Mouse (Mus musculus): ENCODE data around the gene Timm50.
A peak's percentile ranks its signal among the peaks of the same experiment; 100 is the strongest.

Gene Timm50

GRCm38 (mm10) chr7:28326457-28326856, 14.6 kb upstream of the Timm50 start:
- no peak for DNase-seq (ENCODE audit: low spot score)

- DNase-seq (ENCODE audit: low spot score), result no peak
Observed at GRCm38 (mm10) chr7:28325293-28325692, 13.4 kb upstream of the Timm50 start.

DNA sequence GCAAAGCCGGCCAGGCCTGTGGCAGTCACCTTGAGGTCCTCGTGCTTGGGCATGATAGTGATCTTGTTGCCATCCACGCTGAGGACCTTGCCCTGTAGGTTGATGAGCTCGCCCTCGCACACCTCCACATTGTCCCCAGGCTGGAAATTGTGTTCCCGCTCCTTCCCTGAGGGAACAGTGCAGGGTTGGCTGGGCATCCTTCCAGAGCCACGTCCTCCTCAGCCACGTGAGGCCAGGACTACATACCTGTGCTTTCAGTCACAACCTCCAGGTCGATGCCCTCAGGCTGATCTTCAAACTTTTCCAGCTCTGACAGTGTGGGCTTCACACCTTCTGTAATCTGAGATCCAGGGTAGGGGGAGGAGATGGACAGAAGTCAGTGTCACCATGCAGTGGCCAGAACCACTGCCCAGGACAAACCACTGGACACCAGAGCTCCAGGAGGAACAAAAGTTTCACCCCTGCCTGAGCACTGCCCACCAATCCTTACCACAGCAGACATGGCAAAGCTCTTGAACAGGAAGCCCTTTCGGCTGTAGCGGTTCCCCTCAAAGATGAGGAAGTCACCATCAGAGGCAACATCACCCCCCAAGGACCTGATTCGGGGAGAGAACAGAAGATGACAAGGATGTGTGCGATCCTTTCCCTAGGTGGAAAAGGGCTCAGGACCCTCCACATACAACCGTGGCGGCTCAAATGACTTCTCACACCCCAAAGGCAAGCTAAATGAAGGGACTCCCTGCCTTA, 10.3 kb upstream of the Timm50 start:
- DNase-seq (ENCODE audit: low spot score), result no peak

- no peak for DNase-seq (ENCODE audit: low spot score)
Observed at GRCm38 (mm10) chr7:28318714-28319113, 6.8 kb upstream of the Timm50 start.

- no peak for DNase-seq (ENCODE audit: low spot score)
Observed at GRCm38 (mm10) chr7:28318036-28318435, 6.2 kb upstream of the Timm50 start.

GRCm38 (mm10) chr7:28311151-28311925, 534 bp downstream of the Timm50 start:
- no peak for DNase-seq (ENCODE audit: low spot score)

- no peak for DNase-seq (ENCODE audit: low spot score)
Observed at GRCm38 (mm10) chr7:28309737-28310136, 2.1 kb downstream of the Timm50 start.

- no peak for DNase-seq (ENCODE audit: low spot score)
Observed at GRCm38 (mm10) chr7:28306216-28306615, 5.7 kb downstream of the Timm50 start.

DNA sequence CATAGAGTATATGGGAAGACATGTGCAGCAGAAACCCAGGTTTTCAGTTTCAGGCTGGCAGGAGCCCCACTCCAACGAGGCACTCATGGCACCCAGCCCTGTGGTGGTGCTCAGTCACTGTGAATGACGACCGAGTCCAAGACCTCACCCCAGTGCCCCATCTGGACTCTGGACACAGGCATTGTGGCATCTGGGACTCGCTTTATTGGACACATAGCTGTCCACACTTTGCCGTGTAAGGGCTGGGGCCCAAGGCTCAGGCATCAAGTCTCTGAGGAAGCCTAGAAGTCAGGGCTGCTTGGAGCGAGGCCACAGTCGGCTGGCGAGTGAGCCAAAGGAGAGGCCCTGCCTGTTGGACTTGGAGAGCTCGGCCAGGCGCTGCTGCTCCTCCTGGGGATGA, 6.2 kb downstream of the Timm50 start:
- DNase-seq (ENCODE audit: low spot score), result no peak

DNA sequence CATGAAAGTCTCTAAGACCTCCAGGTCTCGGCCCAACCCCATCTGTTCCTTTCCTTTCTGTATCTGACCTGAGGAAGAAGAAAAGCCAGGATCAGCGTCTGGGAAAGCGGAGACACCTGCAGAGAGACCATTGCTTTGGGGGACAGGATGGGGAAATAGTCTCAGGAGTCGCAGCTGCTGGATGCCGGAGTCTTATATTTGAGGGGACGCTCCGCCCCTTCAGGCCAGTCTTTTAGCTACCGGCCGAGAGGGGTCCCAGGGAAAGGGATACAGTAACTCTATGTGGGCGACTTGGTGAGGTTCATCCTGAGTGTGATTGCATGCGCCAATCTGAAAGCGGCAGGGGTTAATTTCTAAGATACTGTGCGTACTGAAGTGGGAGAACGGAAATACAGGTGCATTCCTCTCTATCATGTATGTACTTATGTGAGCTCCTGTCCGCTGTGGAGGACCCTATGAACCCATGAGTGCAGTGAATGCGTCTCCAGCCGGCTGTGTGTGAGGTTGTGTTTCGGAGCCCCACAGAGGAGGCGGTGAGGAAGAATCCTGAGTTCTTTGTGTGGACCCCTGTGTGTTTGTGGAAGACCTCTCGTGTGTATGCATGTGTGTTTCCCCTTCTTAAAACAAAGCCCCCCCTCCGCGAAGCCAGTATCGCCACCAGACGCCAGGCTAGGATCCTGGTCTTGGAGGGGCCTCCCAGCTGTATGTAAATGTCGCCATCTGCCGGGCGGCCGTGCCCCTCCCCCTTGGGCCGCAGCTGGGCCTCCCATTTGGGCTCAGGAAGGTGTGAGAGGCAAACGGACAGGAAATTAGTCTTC, 10.0 kb downstream of the Timm50 start, which contains the start of gene Dll3:
Gene Dll3 (minus strand): TSS at position 623 of the 818 bp plus-strand sequence.
- DNase-seq (ENCODE audit: low spot score), result peak; percentile 65

- peak; percentile 52 for DNase-seq (ENCODE audit: low spot score)
Observed at GRCm38 (mm10) chr7:28298837-28299625, 12.8 kb downstream of the Timm50 start.

GRCm38 (mm10) chr7:28294481-28294880, 17.4 kb downstream of the Timm50 start:
- peak; percentile 88 for DNase-seq (ENCODE audit: low spot score)

DNA sequence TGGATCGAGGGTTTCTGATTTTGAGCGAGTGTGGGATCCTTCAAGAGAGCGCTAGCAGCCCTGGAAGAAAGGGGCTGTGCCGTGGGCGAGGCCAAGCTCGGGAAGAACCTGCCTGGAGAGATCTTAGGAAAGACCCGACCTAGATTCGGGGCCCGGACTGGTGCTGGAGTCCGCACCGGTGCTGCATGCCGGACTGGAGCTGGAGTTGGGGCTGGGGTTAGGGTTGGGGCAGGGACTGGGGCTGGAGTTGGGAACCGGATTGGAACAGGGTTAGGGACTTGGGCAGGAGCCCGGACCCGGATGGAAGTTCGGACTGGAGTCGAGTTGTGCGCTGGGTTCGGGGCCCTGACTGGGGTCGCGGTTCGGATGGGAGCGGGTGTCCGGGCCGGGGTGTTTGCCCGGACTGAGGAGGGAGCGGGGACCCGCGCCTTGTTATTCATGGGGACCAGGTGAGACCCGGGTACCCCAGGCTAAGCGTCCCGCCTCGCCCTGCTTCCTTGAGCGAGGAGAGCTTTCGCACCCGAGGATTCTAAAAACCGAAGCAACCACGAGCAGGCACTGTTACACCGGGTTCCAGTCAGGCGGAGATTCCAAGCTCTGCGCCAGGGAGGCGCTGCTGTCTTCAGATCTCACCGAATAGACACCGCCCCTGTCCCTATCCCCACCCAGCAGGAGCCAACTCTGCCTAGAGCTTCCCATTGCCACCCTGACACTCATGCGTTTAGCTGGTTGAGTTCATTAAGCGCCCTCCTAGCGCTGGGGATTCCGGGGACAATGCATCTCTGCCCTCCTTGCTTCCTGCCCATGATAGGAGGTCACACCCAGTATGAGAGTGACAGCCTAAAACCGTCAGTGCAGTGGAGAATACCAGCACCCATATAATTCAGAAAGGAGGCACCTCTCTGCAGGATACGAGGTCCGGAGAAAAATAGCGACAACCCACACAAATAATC, 21.0 kb downstream of the Timm50 start, which contains the start of gene Selenov:
Gene Selenov (minus strand): TSS at position 549 of the 953 bp plus-strand sequence.
- no peak for DNase-seq (ENCODE audit: low spot score)

- no peak for DNase-seq (ENCODE audit: low spot score)
Observed at GRCm38 (mm10) chr7:28290165-28290564, 21.7 kb downstream of the Timm50 start.

- no peak for DNase-seq (ENCODE audit: low spot score)
Observed at GRCm38 (mm10) chr7:28280630-28281029, 31.2 kb downstream of the Timm50 start.

DNA sequence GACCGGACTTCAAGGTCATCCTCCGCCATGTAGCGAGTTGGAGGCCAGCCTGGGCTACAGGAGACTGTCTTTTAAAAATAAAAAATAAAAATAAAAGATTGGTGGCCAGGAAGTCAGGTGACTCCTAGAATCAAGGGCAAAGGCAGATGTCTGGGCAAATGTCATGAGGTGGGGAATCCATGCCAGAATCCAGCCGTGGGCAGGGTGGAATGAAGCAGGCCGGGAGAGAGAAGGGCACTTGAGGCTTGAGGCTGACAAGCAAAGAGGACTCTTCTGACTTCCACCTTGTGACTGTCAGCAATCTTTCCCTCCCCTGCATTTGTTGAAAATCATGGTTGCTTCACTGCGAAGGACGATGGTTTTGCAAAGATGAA, 33.6 kb downstream of the Timm50 start:
- DNase-seq (ENCODE audit: low spot score), result no peak

GRCm38 (mm10) chr7:28277615-28278278, 34.1 kb downstream of the Timm50 start, which contains the start of gene Eid2b:
TSS of gene Eid2b (plus strand) at chr7:28277739.
- DNase-seq (ENCODE audit: low spot score), result peak; percentile 95

DNA sequence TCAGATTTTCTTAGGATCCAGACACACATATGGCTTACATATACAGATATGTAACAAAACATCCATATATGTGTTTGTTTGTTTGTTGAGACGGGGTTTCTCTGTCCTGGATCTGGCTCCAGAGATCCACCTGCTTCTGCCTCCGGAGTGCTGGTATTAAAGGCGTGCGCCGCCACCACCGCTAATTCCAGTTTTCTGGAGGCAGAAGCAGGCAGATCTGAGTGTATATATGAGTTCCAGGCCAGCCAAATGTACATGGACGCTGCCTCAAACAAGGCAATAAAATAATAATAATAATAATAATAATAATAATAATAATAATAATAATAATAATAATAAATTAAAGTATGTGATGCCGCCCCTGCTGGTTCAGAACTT, 34.6 kb downstream of the Timm50 start:
- no peak for DNase-seq (ENCODE audit: low spot score)

DNA sequence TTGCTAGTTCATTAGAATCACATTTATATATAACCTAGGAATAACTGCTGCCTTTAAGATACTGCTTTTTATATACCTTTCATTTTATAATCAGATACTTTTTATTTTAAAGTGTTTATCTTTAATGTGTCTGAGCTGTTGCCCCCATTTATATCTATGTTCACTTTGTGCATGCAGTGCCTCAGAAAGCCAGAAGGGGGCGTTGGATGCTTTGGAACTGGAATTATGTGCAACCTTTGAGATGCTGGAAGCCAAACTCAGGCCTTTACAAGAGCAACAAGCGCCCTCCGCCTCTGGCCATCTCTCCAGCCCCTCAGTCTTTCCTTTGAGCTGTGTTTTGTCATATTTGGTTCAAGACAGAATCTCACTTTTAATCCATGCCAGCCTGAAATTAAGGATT, 40.1 kb downstream of the Timm50 start:
- no peak for DNase-seq (ENCODE audit: low spot score)

GRCm38 (mm10) chr7:28269355-28269754, 42.5 kb downstream of the Timm50 start:
- no peak for DNase-seq (ENCODE audit: low spot score)
